Mouse (Mus musculus) intestine, embryonic 14.5 days (tissue): ENCODE results near the gene Svop. TPM values are rescaled to one million over a fixed set of nuclear protein-coding genes. Genes with fewer than 3 reads are reported as not detected.

Experiments used
- ATAC-seq: fragments of 200-750 bp; cut with Nextera tagmentation; replicated peaks from 2 replicates; pipeline ENCODE4 v1.8.0; 2017; ENCODE audit warnings: low read depth, moderate number of reproducible peaks, moderate TSS enrichment, moderate library complexity; ENCODE audit not compliant: low FRiP score, low TSS enrichment
- DNase-seq: peaks from one replicate; pipeline ENCODE4 v3.0.0-alpha.2; 2018; ENCODE audit warnings: low spot score
- H3K27ac ChIP-seq: fragments of 300-500 bp; sonication (generic); 2 replicates; pipeline ENCODE4 v1.5.1; 2014; ENCODE audit warnings: low read depth, mild to moderate bottlenecking, control low read depth
- H3K27me3 ChIP-seq: fragments of 300-500 bp; sonication (generic); replicated peaks from 2 replicates; pipeline ENCODE4 v1.6.1; 2014; ENCODE audit warnings: low read length, control low read depth; ENCODE audit not compliant: control insufficient read depth, insufficient read depth
- H3K36me3 ChIP-seq: fragments of 300-500 bp; sonication (generic); 2 replicates; pipeline ENCODE4 v1.6.1; 2014; ENCODE audit warnings: low read length, control low read depth; ENCODE audit not compliant: control insufficient read depth, insufficient read depth
- H3K4me1 ChIP-seq: fragments of 300-500 bp; sonication (generic); replicated peaks from 2 replicates; pipeline ENCODE4 v1.6.1; 2014; ENCODE audit warnings: low read length, control low read depth, mixed read lengths; ENCODE audit not compliant: control insufficient read depth, insufficient read depth
- H3K4me2 ChIP-seq: fragments of 300-500 bp; sonication (generic); 2 replicates; pipeline ENCODE4 v1.6.1; 2014; ENCODE audit warnings: low read length
- H3K4me3 ChIP-seq: fragments of 300-500 bp; sonication (generic); 2 replicates; pipeline ENCODE4 v1.5.1; 2014; ENCODE audit warnings: low read depth, low read length, control low read depth, mixed read lengths
- H3K9ac ChIP-seq: fragments of 300-500 bp; sonication (generic); 2 replicates; pipeline ENCODE4 v1.6.1; 2014; ENCODE audit warnings: mild to moderate bottlenecking, low read length
- H3K9me3 ChIP-seq: fragments of 300-500 bp; sonication (generic); 2 replicates; pipeline ENCODE4 v1.6.1; 2016; ENCODE audit warnings: low read length, control low read depth; ENCODE audit not compliant: control insufficient read depth
- WGBS: fragments of 180-500 bp; shearing (Covaris S2); extraction: QIAGEN DNeasy Blood & Tissue Kit; methylation state at CpG from one replicate; pipeline ENCODE4 v1.1.7; 2014; 5-methylcytosine and 5-hydroxymethylcytosine counted together
- polyA plus RNA-seq: library from polyadenylated mRNA; unstranded; fragments of >200 nt; fragmentation: Nextera tagmentation; extraction: Ambion mirVana; gene quantifications from 2 replicates; pipeline ENCODE4 v1.2.1, GENCODE M21; 2014

Gene Svop
- polyA plus RNA-seq: 3.1 and 3.7 TPM in 2 replicates

DNA sequence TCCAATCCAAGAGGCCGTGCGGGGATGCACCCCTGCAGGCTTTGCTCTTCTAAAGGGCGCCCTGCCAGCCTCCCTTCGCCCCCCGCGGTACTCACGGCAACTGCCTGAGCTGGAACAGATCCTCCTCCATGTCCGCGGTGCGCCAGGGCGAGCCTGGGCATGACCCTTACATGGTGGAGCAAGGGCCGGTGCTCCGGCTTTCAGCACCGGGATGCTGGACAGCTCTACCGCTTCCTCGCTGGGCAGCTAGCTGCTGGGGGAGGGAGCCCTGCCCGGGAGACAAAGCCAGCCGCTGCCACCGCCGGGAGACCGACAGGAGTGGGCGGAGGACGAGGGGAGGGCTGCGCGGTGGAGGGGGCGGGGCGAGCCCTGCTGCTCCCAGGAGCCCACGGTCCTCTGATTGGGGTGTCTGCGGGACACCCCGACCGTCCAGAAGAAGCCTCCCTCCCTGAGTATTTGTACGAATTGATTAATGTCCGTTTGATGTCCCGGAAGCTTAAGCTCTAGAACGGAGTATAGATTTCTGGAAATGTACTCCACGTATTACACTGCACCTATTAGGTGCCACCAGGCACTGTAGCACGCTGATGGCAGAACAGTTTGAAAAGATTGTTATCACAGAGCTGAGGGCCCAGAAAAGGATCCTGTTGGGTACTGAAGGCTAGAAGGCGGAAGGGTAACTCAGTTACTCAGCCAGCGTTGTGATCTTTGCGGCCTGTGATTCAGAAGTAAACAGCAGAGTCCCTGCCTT lies at the start of gene Svop:
Svop (minus strand) TSS at position 514 of the 751 bp plus-strand sequence.
- H3K27me3 ChIP-seq: no peaks in the 10 kb centered on the region
- H3K4me3 ChIP-seq: peak within 1 kb of the TSS; percentile 24
- no peak within 1 kb of the TSS for H3K9ac ChIP-seq
- H3K36me3 ChIP-seq: no peaks in the 10 kb centered on the region
- no peaks in the 10 kb centered on the region for H3K9me3 ChIP-seq
- DNase-seq (peak; percentile 92), ATAC-seq (no peak; the same call in 1 of the 2 replicates)
- H3K27ac ChIP-seq: no peak within 1 kb of the TSS
- peaks cover 4% of the 10 kb centered on the region; the same call in 1 of the 2 replicates for H3K4me1 ChIP-seq
- 2% methylated on average over 39 of the region's 40 CpGs for WGBS
- H3K4me2 ChIP-seq: peak within 1 kb of the TSS; percentile 58

GRCm38 (mm10) chr5:114139175-114139574 lies 47.8 kb upstream of the Svop start:
- ATAC-seq: peak; percentile 48; the same call in 1 of the 2 replicates
- peaks cover 14% of the 10 kb centered on the region for H3K36me3 ChIP-seq
- H3K9ac ChIP-seq: no peak overlapping the region
- peak; percentile 65 for DNase-seq
- no peaks in the 10 kb centered on the region for H3K27me3 ChIP-seq
- H3K4me1 ChIP-seq: peaks cover 10% of the 10 kb centered on the region; the same call in 1 of the 2 replicates
- peak overlapping the region; percentile 3; the same call in 1 of the 2 replicates for H3K4me2 ChIP-seq
- H3K4me3 ChIP-seq: no peak overlapping the region
- peak overlapping the region; percentile 80 for H3K27ac ChIP-seq
- no peaks in the 10 kb centered on the region for H3K9me3 ChIP-seq
- WGBS: 40% methylated on average over 9 of the region's 9 CpGs

- H3K4me2 ChIP-seq: peak overlapping the region; percentile 3; the same call in 1 of the 2 replicates
- DNase-seq: peak; percentile 65
- peak; percentile 32; the same call in 1 of the 2 replicates for ATAC-seq
Observed at GRCm38 (mm10) chr5:114138277-114139164, 47.2 kb upstream of the Svop start.

DNA sequence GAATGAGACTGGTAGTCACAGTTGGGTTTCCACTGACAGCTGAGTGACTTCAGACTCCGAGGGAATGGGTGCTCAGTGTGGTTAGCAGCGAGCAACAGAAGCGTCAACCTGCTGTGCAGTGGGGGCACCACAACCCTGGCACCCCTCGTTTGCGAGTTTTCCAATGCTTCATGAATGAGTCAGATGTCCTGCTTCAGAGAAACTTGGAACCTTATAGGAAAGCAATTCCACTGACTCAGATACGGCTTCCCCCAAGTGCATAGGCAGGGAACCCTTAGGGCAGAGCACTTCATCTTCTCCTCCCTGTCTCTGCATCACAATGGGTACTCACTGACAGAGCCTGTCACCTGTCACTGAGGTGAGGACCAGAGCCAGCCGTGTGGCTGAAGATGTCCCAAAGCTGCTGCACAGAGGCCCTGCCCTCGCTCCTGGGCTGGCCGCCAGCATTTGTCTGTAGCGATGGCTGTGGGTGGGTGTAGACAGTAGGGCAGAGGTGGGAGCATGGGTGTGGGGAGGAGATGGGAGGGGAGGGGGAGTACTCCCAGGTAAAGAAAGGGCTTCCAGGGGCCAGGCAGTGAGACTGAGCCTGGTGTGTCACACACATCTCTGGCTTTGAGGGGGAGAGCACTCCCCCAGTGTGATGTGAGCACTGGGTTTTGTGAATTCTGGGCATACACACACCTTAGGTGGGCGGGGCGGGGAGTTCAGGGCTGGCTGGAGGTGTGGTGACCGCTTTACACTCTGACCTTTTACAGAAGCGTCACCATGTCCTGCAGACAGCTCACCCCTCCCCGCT lies 46.3 kb upstream of the Svop start:
- Histone ChIP-seq H3K9ac (no peak overlapping the region), H3K27me3 (no peaks in the 10 kb centered on the region), H3K4me1 (peaks cover 21% of the 10 kb centered on the region), H3K4me3 (no peak overlapping the region), H3K9me3 (no peaks in the 10 kb centered on the region), H3K4me2 (no peak overlapping the region), H3K36me3 (peaks cover 14% of the 10 kb centered on the region), H3K27ac (no peak overlapping the region)
- 80% methylated on average over 15 of the region's 15 CpGs for WGBS
- no peak for ATAC-seq
- DNase-seq: no peak

More at GRCm38 (mm10) chr5:114138277-114139164, 47.2 kb upstream of the Svop start:
- H3K27me3 ChIP-seq: no peaks in the 10 kb centered on the region
- peaks cover 14% of the 10 kb centered on the region for H3K36me3 ChIP-seq
- H3K27ac ChIP-seq: peak overlapping the region; percentile 80
- H3K9me3 ChIP-seq: no peaks in the 10 kb centered on the region
- no peak overlapping the region for H3K4me3 ChIP-seq
- peaks cover 17% of the 10 kb centered on the region for H3K4me1 ChIP-seq
- WGBS: 65% methylated on average over 21 of the region's 21 CpGs
- H3K9ac ChIP-seq: no peak overlapping the region

GRCm38 (mm10) chr5:114135516-114135915 lies 44.1 kb upstream of the Svop start:
- H3K9ac ChIP-seq: no peak overlapping the region
- H3K36me3 ChIP-seq: peaks cover 14% of the 10 kb centered on the region
- WGBS: 90% methylated on average over 10 of the region's 10 CpGs
- H3K9me3 ChIP-seq: no peaks in the 10 kb centered on the region
- no peak for DNase-seq
- no peak overlapping the region for H3K27ac ChIP-seq
- H3K27me3 ChIP-seq: no peaks in the 10 kb centered on the region
- no peak overlapping the region for H3K4me3 ChIP-seq
- no peak for ATAC-seq
- H3K4me1 ChIP-seq: peaks cover 33% of the 10 kb centered on the region
- no peak overlapping the region for H3K4me2 ChIP-seq

DNA sequence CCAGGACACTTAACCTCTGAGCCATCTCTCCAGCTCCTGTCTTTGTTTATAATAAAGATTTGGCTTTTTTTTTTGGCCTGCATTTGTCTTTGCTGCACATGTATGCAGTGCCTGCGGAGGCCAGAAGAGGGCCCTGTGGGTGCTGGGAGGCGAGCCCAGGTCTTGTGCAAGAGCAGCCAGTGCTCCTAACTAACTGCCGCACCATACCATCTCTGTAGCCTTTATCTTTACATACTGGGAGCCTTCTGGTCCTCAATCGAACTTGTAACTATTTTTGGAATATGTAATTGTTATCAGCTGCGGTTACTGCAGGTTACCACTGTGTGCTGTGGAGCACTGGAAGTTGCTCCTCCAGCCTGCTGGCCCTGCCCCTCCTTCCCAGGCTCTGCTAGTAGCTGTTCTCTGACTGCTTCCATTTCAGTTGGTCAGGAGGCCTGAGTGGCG lies 42.7 kb upstream of the Svop start:
- Histone ChIP-seq H3K4me2 (no peak overlapping the region), H3K27me3 (no peaks in the 10 kb centered on the region), H3K36me3 (peaks cover 14% of the 10 kb centered on the region), H3K4me1 (peaks cover 33% of the 10 kb centered on the region), H3K4me3 (no peak overlapping the region), H3K9me3 (no peaks in the 10 kb centered on the region), H3K27ac (no peak overlapping the region), H3K9ac (no peak overlapping the region)
- ATAC-seq: no peak
- 62% methylated on average over 6 of the region's 6 CpGs for WGBS
- DNase-seq: peak; percentile 68

DNA sequence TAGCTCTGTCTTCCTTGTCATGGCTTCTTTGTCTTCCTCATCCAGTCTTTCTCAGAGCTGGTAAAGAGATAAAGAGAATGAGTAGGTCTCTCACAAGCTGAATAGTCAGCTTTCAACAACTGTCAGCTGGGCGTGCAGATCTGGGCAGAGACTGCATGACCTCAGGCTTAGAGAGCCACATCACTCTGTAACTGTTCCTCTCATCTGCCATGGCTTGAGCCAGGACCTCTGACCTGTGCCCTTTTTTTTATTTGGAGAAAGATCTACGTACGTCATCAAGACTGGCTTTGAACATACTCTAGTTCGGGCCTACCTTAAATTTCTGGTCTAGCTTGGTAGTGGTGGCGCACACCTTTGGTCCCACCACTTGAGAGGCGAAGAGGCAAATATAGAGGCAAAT lies 41.5 kb upstream of the Svop start:
- Histone ChIP-seq H3K27me3 (no peaks in the 10 kb centered on the region), H3K4me1 (peaks cover 26% of the 10 kb centered on the region), H3K9me3 (no peaks in the 10 kb centered on the region), H3K27ac (no peak overlapping the region), H3K9ac (no peak overlapping the region), H3K36me3 (peaks cover 12% of the 10 kb centered on the region), H3K4me3 (no peak overlapping the region), H3K4me2 (no peak overlapping the region)
- no peak for DNase-seq
- 88% methylated on average over 6 of the region's 6 CpGs for WGBS
- ATAC-seq: no peak

GRCm38 (mm10) chr5:114131521-114131840 lies 40.1 kb upstream of the Svop start:
- WGBS: under 1% methylated on average over 15 of the region's 15 CpGs
- no peaks in the 10 kb centered on the region for H3K9me3 ChIP-seq
- no peaks in the 10 kb centered on the region for H3K27me3 ChIP-seq

More at GRCm38 (mm10) chr5:114131521-114131840, 40.1 kb upstream of the Svop start:
- no peak for ATAC-seq
- peak overlapping the region; percentile 95 for H3K4me2 ChIP-seq
- H3K4me1 ChIP-seq: peaks cover 23% of the 10 kb centered on the region
- DNase-seq: no peak
- 0 out of 2 replicates have a peak, but pooled peaks cover 5% of the 10 kb centered on the region for H3K36me3 ChIP-seq
- H3K4me3 ChIP-seq: peak overlapping the region; percentile 90
- H3K9ac ChIP-seq: peak overlapping the region; percentile 64
- peak overlapping the region; percentile 77 for H3K27ac ChIP-seq
